Mouse (Mus musculus): Measurements from ENCODE around the gene Nup153.

GRCm38 (mm10) chr13:46645476-46645875 is 82.3 kb downstream of the Nup153 start:
- TF ChIP-seq POLR2A (IDR thresholded peaks at IDR 0.05; ENCODE audit: control insufficient read depth, extremely low read depth, insufficient read depth, low read length, poor library complexity) (no peak), CTCF (IDR thresholded peaks at IDR 0.05; ENCODE audit: borderline replicate concordance, control insufficient read depth, extremely low read depth, insufficient read depth, low read length, poor library complexity) (no peak)

Data from thymus, adult 2 months (tissue).